Mouse (Mus musculus) limb, embryonic 13.5 days (tissue): ENCODE measurements around the gene Calcrl. TPM values are rescaled to one million over a fixed set of nuclear protein-coding genes. Genes with fewer than 3 reads are reported as not detected.
"Not testable (repeated sequence)": the region's sequence is repeated elsewhere in the genome, so short reads cannot be mapped to it uniquely, and the experiment has no call there.

Experiments used
- ATAC-seq: fragments of 200-750 bp; cut with Nextera tagmentation; 2 replicates; pipeline ENCODE4 v1.8.0; 2017; ENCODE audit warnings: low read depth, moderate number of reproducible peaks, moderate TSS enrichment; ENCODE audit not compliant: low FRiP score
- H3K27ac ChIP-seq: fragments of 300-500 bp; sonication (generic); 2 replicates; pipeline ENCODE4 v1.5.1; 2015; ENCODE audit warnings: inconsistent platforms, mild to moderate bottlenecking, moderate library complexity
- H3K27me3 ChIP-seq: fragments of 300-500 bp; sonication (generic); 2 replicates; pipeline ENCODE4 v1.6.1; 2015; ENCODE audit warnings: mild to moderate bottlenecking, inconsistent platforms
- H3K36me3 ChIP-seq: fragments of 300-500 bp; sonication (generic); 2 replicates; pipeline ENCODE4 v1.6.1; 2015; ENCODE audit warnings: inconsistent platforms, mild to moderate bottlenecking, moderate library complexity
- H3K4me1 ChIP-seq: fragments of 300-500 bp; sonication (generic); 2 replicates; pipeline ENCODE4 v1.6.1; 2015; ENCODE audit warnings: inconsistent platforms
- H3K4me2 ChIP-seq: fragments of 300-500 bp; sonication (generic); replicated peaks from 2 replicates; pipeline ENCODE4 v1.6.1; 2015; ENCODE audit warnings: inconsistent platforms, mild to moderate bottlenecking, moderate library complexity
- H3K4me3 ChIP-seq: fragments of 300-500 bp; sonication (generic); 2 replicates; pipeline ENCODE4 v1.5.1; 2015; ENCODE audit warnings: moderate library complexity, mild to moderate bottlenecking, inconsistent platforms
- H3K9ac ChIP-seq: fragments of 300-500 bp; sonication (generic); 2 replicates; pipeline ENCODE4 v1.6.1; 2015; ENCODE audit warnings: mild to moderate bottlenecking, inconsistent platforms
- H3K9me3 ChIP-seq: fragments of 300-500 bp; sonication (generic); 2 replicates; pipeline ENCODE4 v1.6.1; 2016; ENCODE audit warnings: inconsistent platforms
- WGBS: fragments of 180-500 bp; shearing (Covaris S2); methylation state at CpG from one replicate; pipeline ENCODE4 v1.1.7; 2015; 5-methylcytosine and 5-hydroxymethylcytosine counted together
- polyA plus RNA-seq: library from polyadenylated mRNA; unstranded; fragments of >200 nt; fragmentation: Nextera tagmentation; extraction: Ambion mirVana; gene quantifications from 2 replicates; pipeline ENCODE4 v1.2.1, GENCODE M21; 2015

Gene Calcrl
- polyA plus RNA-seq, 1 experiment from 2014 or later = 17.4 TPM

- WGBS = 78% methylated on average over 5 of the region's 5 CpGs
- no peaks in the 10 kb centered on the region for H3K27me3 ChIP-seq
Observed at GRCm38 (mm10) chr2:84441940-84442339, 16.7 kb upstream of the Calcrl start.

GRCm38 (mm10) chr2:84429724-84430123 lies 4.5 kb upstream of the Calcrl start:
- WGBS = 47% methylated on average over 11 of the region's 11 CpGs
- ATAC-seq = 0 out of 2 replicates have a peak, but pooled peaks have one; percentile 25

More at GRCm38 (mm10) chr2:84441940-84442339, 16.7 kb upstream of the Calcrl start:
- no peak for ATAC-seq
- Histone ChIP-seq H3K27ac (no peak overlapping the region), H3K36me3 (no peaks in the 10 kb centered on the region), H3K4me2 (no peak overlapping the region), H3K9me3 (no peaks in the 10 kb centered on the region), H3K4me1 (no peaks in the 10 kb centered on the region), H3K4me3 (no peak overlapping the region), H3K9ac (no peak overlapping the region)

GRCm38 (mm10) chr2:84428836-84429235 lies 3.6 kb upstream of the Calcrl start:
- peaks cover 3% of the 10 kb centered on the region; the same call in 1 of the 2 replicates for H3K4me1 ChIP-seq
- H3K9ac ChIP-seq = no peak overlapping the region
- no peak for ATAC-seq
- H3K27ac ChIP-seq = no peak overlapping the region
- H3K4me2 ChIP-seq = no peak overlapping the region
- H3K4me3 ChIP-seq = no peak overlapping the region
- 28% methylated on average over 3 of the region's 3 CpGs for WGBS
- H3K36me3 ChIP-seq = no peaks in the 10 kb centered on the region
- H3K9me3 ChIP-seq = no peaks in the 10 kb centered on the region
- H3K27me3 ChIP-seq = no peaks in the 10 kb centered on the region; the same call in 1 of the 2 replicates

More at GRCm38 (mm10) chr2:84429724-84430123, 4.5 kb upstream of the Calcrl start:
- Histone ChIP-seq H3K4me1 (no peaks in the 10 kb centered on the region), H3K36me3 (no peaks in the 10 kb centered on the region), H3K27me3 (no peaks in the 10 kb centered on the region; the same call in 1 of the 2 replicates), H3K9me3 (no peaks in the 10 kb centered on the region), H3K27ac (no peak overlapping the region), H3K4me3 (no peak overlapping the region), H3K9ac (no peak overlapping the region), H3K4me2 (no peak overlapping the region)

DNA sequence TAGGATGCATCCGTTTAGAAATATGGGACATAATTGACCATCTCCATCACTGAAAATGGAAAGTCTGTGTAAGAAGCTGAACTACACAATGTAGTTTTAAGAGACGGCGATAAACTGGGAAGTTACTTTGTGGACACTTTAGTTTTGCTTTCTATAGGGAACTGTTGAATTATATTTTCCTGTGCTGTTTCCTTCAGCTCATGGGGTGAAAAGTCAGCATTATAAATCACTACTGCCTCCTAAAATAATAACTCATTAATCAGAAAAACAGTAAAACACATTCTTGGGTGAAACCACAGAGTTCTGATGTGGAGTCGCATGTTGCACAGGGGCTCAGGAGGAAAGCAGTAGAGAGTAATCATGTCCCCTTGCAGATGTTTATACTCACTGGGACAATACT lies 1.3 kb upstream of the Calcrl start:
- Histone ChIP-seq H3K27me3 (no peaks in the 10 kb centered on the region; the same call in 1 of the 2 replicates), H3K4me2 (no peak overlapping the region), H3K27ac (no peak overlapping the region), H3K9ac (no peak overlapping the region), H3K4me3 (no peak overlapping the region), H3K9me3 (no peaks in the 10 kb centered on the region), H3K36me3 (no peaks in the 10 kb centered on the region), H3K4me1 (peaks cover 3% of the 10 kb centered on the region; the same call in 1 of the 2 replicates)
- no peak for ATAC-seq
- 72% methylated on average over 4 of the region's 4 CpGs for WGBS

GRCm38 (mm10) chr2:84416501-84416900 lies 8.7 kb downstream of the Calcrl start:
- 87% methylated on average over 4 of the region's 4 CpGs for WGBS
- ATAC-seq = no peak

GRCm38 (mm10) chr2:84409796-84410592 lies 15.2 kb downstream of the Calcrl start:
- Histone ChIP-seq H3K4me1 (no peaks in the 10 kb centered on the region), H3K27ac (no peak overlapping the region), H3K4me3 (no peak overlapping the region), H3K4me2 (no peak overlapping the region), H3K9me3 (no peaks in the 10 kb centered on the region), H3K27me3 (no peaks in the 10 kb centered on the region), H3K36me3 (no peaks in the 10 kb centered on the region), H3K9ac (no peak overlapping the region)
- no peak for ATAC-seq

More at GRCm38 (mm10) chr2:84416501-84416900, 8.7 kb downstream of the Calcrl start:
- Histone ChIP-seq H3K9me3 (no peaks in the 10 kb centered on the region), H3K9ac (no peak overlapping the region), H3K4me2 (no peak overlapping the region), H3K27ac (no peak overlapping the region), H3K4me3 (no peak overlapping the region), H3K36me3 (no peaks in the 10 kb centered on the region), H3K27me3 (no peaks in the 10 kb centered on the region), H3K4me1 (no peaks in the 10 kb centered on the region)

GRCm38 (mm10) chr2:84404834-84405233 lies 20.4 kb downstream of the Calcrl start:
- Histone ChIP-seq H3K9ac (no peak overlapping the region), H3K4me2 (no peak overlapping the region), H3K9me3 (no peaks in the 10 kb centered on the region), H3K27ac (no peak overlapping the region), H3K27me3 (no peaks in the 10 kb centered on the region), H3K36me3 (no peaks in the 10 kb centered on the region), H3K4me1 (no peaks in the 10 kb centered on the region), H3K4me3 (no peak overlapping the region)
- no peak for ATAC-seq
- 89% methylated on average over 3 of the region's 3 CpGs for WGBS

GRCm38 (mm10) chr2:84402713-84403112 lies 22.5 kb downstream of the Calcrl start:
- 82% methylated on average over 3 of the region's 3 CpGs for WGBS
- Histone ChIP-seq H3K9me3 (no peaks in the 10 kb centered on the region), H3K27me3 (no peaks in the 10 kb centered on the region), H3K27ac (no peak overlapping the region), H3K4me3 (no peak overlapping the region), H3K36me3 (no peaks in the 10 kb centered on the region), H3K4me1 (no peaks in the 10 kb centered on the region), H3K4me2 (no peak overlapping the region), H3K9ac (no peak overlapping the region)
- ATAC-seq = no peak

GRCm38 (mm10) chr2:84396557-84396956 lies 28.7 kb downstream of the Calcrl start:
- H3K9me3 ChIP-seq = no peaks in the 10 kb centered on the region
- H3K9ac ChIP-seq = no peak overlapping the region
- H3K27ac ChIP-seq = no peak overlapping the region
- no peak for ATAC-seq
- no peak overlapping the region for H3K4me3 ChIP-seq
- 89% methylated on average over 4 of the region's 4 CpGs for WGBS
- no peaks in the 10 kb centered on the region for H3K27me3 ChIP-seq
- no peaks in the 10 kb centered on the region for H3K4me1 ChIP-seq
- H3K36me3 ChIP-seq = no peaks in the 10 kb centered on the region
- H3K4me2 ChIP-seq = no peak overlapping the region

DNA sequence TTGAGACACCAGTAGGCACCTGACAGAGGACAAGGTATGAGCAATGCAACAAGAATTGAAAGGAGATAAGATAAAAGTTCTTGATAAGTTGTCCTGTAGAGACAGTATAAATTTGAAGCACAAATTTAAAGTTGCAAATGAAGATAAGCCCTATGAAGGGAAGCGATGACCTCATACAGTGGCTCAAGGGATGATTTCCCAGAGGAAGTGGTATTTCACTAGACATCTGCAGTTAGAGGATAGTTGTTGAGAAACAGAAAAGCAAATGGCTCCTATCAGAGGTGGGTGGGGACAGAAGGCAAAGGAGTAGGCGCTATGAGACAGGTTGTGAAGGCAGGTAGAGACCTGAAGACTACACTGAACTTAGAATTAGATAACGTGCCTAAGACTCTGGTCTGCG lies 32.0 kb downstream of the Calcrl start:
- no peaks in the 10 kb centered on the region for H3K36me3 ChIP-seq
- 78% methylated on average over 4 of the region's 4 CpGs for WGBS
- no peak for ATAC-seq

DNA sequence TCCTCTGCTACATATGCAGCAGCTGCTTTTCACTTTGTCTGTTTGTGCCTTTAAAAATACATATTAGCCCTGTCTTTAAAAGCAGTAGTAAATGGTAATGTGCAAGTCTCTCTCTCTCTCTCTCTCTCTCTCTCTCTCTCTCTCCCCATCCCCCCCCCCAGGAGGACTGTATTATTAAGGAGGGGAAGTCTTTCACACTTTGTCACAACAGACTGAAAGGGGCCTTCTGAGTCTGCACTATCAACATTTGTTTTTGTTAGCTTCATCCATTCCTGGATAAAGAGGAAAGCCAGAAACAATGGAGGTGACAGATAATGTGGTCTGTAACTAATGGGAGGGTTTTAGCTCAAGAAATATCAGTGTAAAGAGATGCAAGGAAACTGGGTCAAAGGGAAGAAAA lies 36.1 kb downstream of the Calcrl start:
- no peak for ATAC-seq
- Histone ChIP-seq H3K27ac (no peak overlapping the region), H3K4me2 (no peak overlapping the region), H3K36me3 (no peaks in the 10 kb centered on the region), H3K4me3 (no peak overlapping the region), H3K9me3 (no peaks in the 10 kb centered on the region), H3K27me3 (no peaks in the 10 kb centered on the region), H3K4me1 (peaks cover 3% of the 10 kb centered on the region; the same call in 1 of the 2 replicates), H3K9ac (no peak overlapping the region)

More for the DNA sequence above, 32.0 kb downstream of the Calcrl start:
- Histone ChIP-seq H3K27me3 (no peaks in the 10 kb centered on the region), H3K9ac (no peak overlapping the region), H3K4me2 (no peak overlapping the region), H3K27ac (no peak overlapping the region), H3K4me1 (no peaks in the 10 kb centered on the region), H3K4me3 (no peak overlapping the region), H3K9me3 (no peaks in the 10 kb centered on the region)

DNA sequence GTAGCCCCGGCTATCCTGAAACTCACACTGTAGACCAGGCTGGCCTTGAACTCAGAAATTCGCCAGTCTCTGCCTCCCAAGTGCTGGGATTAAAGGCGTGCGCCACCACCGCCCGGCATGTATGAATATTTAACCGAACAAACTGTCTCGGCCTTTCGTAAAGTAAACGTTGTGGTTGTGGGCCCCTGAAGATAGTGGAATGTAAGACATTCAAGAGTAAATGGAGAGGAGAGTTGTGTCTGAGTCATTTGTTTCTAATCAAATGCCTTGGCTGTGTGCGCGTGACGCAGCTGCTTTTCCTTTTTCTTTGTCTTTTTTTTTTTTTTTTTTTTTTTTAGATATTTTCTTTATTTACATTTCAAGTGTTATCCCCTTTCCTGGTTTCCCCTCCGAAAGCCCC lies 36.7 kb downstream of the Calcrl start:
- not testable (repeated sequence) for H3K4me2 ChIP-seq
- 91% methylated on average over 14 of the region's 14 CpGs for WGBS

DNA sequence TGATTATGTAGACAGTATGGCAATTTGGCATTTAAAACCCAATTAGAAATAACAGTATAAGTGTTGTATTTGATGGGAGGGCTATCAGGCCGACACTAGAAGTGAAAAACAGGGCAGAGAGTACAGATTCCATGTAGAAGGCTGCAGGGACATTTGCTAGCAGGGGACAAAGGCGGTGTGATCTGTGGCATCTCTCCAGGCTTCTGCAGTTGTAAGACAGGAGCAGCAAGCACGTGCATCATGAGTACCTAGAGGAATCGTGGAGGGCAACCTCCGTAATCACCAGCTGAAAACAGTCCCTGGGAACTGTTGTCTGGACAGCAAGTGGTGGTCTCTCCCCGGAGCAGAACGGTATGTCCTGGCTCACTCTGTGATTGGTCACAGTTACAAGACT lies 37.2 kb downstream of the Calcrl start:
- Histone ChIP-seq H3K9ac (no peak overlapping the region), H3K4me2 (no peak overlapping the region), H3K36me3 (no peaks in the 10 kb centered on the region), H3K9me3 (no peaks in the 10 kb centered on the region), H3K4me3 (no peak overlapping the region), H3K27me3 (no peaks in the 10 kb centered on the region), H3K27ac (no peak overlapping the region), H3K4me1 (peaks cover 3% of the 10 kb centered on the region; the same call in 1 of the 2 replicates)
- 79% methylated on average over 7 of the region's 7 CpGs for WGBS
- no peak for ATAC-seq

More for the DNA sequence above, 36.7 kb downstream of the Calcrl start:
- not testable (repeated sequence) for ATAC-seq, H3K27me3 ChIP-seq, H3K9ac ChIP-seq, H3K36me3 ChIP-seq, H3K4me1 ChIP-seq, H3K27ac ChIP-seq, H3K9me3 ChIP-seq, H3K4me3 ChIP-seq
